ENCODE assay signal across 16 mouse cellular contexts in genomic region chr17:86458302-86458980, GRCm38 (mm10). TPM values are rescaled to one million over a fixed set of nuclear protein-coding genes. Genes with fewer than 3 reads are reported as not detected.
DNase-seq lines count a peak whose midpoint lies in the region; ATAC-seq and TF ChIP-seq lines count a peak whose summit lies in the region.
"Had no signal": no experiment of that assay in that cellular context is flagged by ENCODE, and none has a peak within 500 bp of the region (broad histone marks: within the 10 kb centered on the region; RNA-seq: fewer than 3 reads in every experiment).

No protein-coding gene starts in this region.

- no peak overlapping the region for H3K4me2 ChIP-seq in hindbrain, postnatal 0 days (ENCODE audit: low read depth, low read length)
- H3K4me2 ChIP-seq in hindbrain, embryonic 13.5 days = no peak overlapping the region
- no peak overlapping the region for H3K4me2 ChIP-seq in lung, postnatal 0 days (replicated peaks; ENCODE audit: low read depth, low read length)
- H3K4me2 ChIP-seq in stomach, postnatal 0 days (replicated peaks; ENCODE audit: low read depth) = no peak overlapping the region
- no peak overlapping the region for H3K4me2 ChIP-seq in kidney, embryonic 14.5 days (replicated peaks; ENCODE audit: low read depth, low read length)
- H3K4me2 ChIP-seq: midbrain, embryonic 11.5 days had no signal

- CTCF ChIA-PET in Patski (lab: Charles Lee) = interaction anchor here (0.9 to 2.4 kb wide), 4 partner anchors 11 to 17 kb away, joined by 3 to 7 read pairs (median 5); no protein-coding TSS in a partner anchor

- no peak for TF ChIP-seq POLR2A in lung, adult 2 months (IDR thresholded peaks at IDR 0.05; ENCODE audit: borderline replicate concordance, extremely low read depth, low read depth, low read length)

- DNase-seq in hindbrain, postnatal 0 days (ENCODE audit: low spot score) = no peak
- DNase-seq in lung, postnatal 0 days (ENCODE audit: low spot score) = peak; percentile 18
- no peak for DNase-seq in lung, adult 2 months
- no peak for DNase-seq in Patski (ENCODE audit: low read depth, low spot score)
- no peak for DNase-seq in stomach, postnatal 0 days (ENCODE audit: low spot score)
- DNase-seq: cerebellum, adult 11 months; gastrocnemius, postnatal 36 days; kidney, postnatal 10 days; layer of hippocampus, postnatal 36 days had no signal

- peak; percentile 40 for TF ChIP-seq CTCF in hindbrain, postnatal 0 days (IDR thresholded peaks at IDR 0.05; ENCODE audit: low read depth)
- peak; percentile 52 for TF ChIP-seq CTCF in lung, postnatal 0 days (IDR thresholded peaks at IDR 0.05)
- TF ChIP-seq CTCF in lung, adult 2 months (IDR thresholded peaks at IDR 0.05; ENCODE audit: insufficient read depth, low read length) = no peak
- peak; percentile 51 for TF ChIP-seq CTCF in Patski (IDR thresholded peaks at IDR 0.05)
- peak; percentile 58 for TF ChIP-seq CTCF in stomach, postnatal 0 days (IDR thresholded peaks at IDR 0.05; ENCODE audit: low read depth)

- no peak for TF ChIP-seq EP300 in lung, postnatal 0 days (IDR thresholded peaks at IDR 0.05)
- TF ChIP-seq EP300 in stomach, postnatal 0 days (optimal IDR thresholded peaks at IDR 0.05) = no peak

- in situ Hi-C loops in Patski (cut with MboI; ENCODE audit: low pct_unique_long_range_greater_than_20kb) = no loop called here

- no peaks in the 10 kb centered on the region for H3K27me3 ChIP-seq in hindbrain, postnatal 0 days (ENCODE audit: insufficient read depth, low read length)
- no peaks in the 10 kb centered on the region for H3K27me3 ChIP-seq in hindbrain, embryonic 13.5 days
- no peaks in the 10 kb centered on the region for H3K27me3 ChIP-seq in lung, postnatal 0 days (replicated peaks; ENCODE audit: insufficient read depth, low read length)
- no peaks in the 10 kb centered on the region for H3K27me3 ChIP-seq in Patski
- no peaks in the 10 kb centered on the region for H3K27me3 ChIP-seq in stomach, postnatal 0 days (ENCODE audit: control insufficient read depth, insufficient read depth, low read length)
- no peaks in the 10 kb centered on the region for H3K27me3 ChIP-seq in kidney, embryonic 14.5 days (ENCODE audit: control insufficient read depth, insufficient read depth, low read length)

- 80% methylated on average over 11 of the region's 11 CpGs for WGBS in hindbrain, postnatal 0 days
- whole genome bisulfite sequencing in hindbrain, embryonic 13.5 days = 87% methylated on average over 11 of the region's 11 CpGs
- 74% methylated on average over 11 of the region's 11 CpGs for WGBS in lung, postnatal 0 days
- WGBS in lung, adult 2 months = 77% methylated on average over 11 of the region's 11 CpGs
- 67% methylated on average over 11 of the region's 11 CpGs for WGBS in stomach, postnatal 0 days
- 65% methylated on average over 11 of the region's 11 CpGs for WGBS in kidney, embryonic 14.5 days

- ATAC-seq in hindbrain, postnatal 0 days = 0 out of 2 replicates have a peak, but pooled peaks have one; percentile 9
- ATAC-seq in hindbrain, embryonic 13.5 days (ENCODE audit: low FRiP score) = no peak
- ATAC-seq in lung, postnatal 0 days = no peak
- ATAC-seq in Patski = no peak
- ATAC-seq in stomach, postnatal 0 days (ENCODE audit: low FRiP score, low TSS enrichment) = peak; percentile 38; the same call in 1 of the 2 replicates
- no peak for ATAC-seq in kidney, embryonic 14.5 days (ENCODE audit: low FRiP score, low TSS enrichment)
- ATAC-seq: activated CD4-positive, CD25-positive, alpha-beta regulatory T cell, adult 4 months had no signal

- H3K9me3 ChIP-seq in hindbrain, postnatal 0 days (ENCODE audit: low read length) = no peaks in the 10 kb centered on the region
- no peaks in the 10 kb centered on the region for H3K9me3 ChIP-seq in hindbrain, embryonic 13.5 days
- H3K9me3 ChIP-seq in lung, postnatal 0 days (ENCODE audit: low read length) = no peaks in the 10 kb centered on the region
- H3K9me3 ChIP-seq in stomach, postnatal 0 days (ENCODE audit: control insufficient read depth, low read length) = no peaks in the 10 kb centered on the region
- H3K9me3 ChIP-seq in kidney, embryonic 14.5 days (ENCODE audit: control insufficient read depth, low read length) = no peaks in the 10 kb centered on the region

- H3K36me3 ChIP-seq in hindbrain, postnatal 0 days (ENCODE audit: insufficient read depth, low read length) = no peaks in the 10 kb centered on the region
- H3K36me3 ChIP-seq in hindbrain, embryonic 13.5 days = no peaks in the 10 kb centered on the region
- H3K36me3 ChIP-seq in lung, postnatal 0 days (ENCODE audit: insufficient read depth, low read length) = no peaks in the 10 kb centered on the region
- no peaks in the 10 kb centered on the region for H3K36me3 ChIP-seq in stomach, postnatal 0 days (ENCODE audit: control insufficient read depth, insufficient read depth, low read length)
- H3K36me3 ChIP-seq in kidney, embryonic 14.5 days (ENCODE audit: control insufficient read depth, insufficient read depth, low read length) = no peaks in the 10 kb centered on the region
- H3K36me3 ChIP-seq: G1E had no signal

- no peak overlapping the region for H3K9ac ChIP-seq in hindbrain, postnatal 0 days (replicated peaks; ENCODE audit: low read length)
- no peak overlapping the region for H3K9ac ChIP-seq in hindbrain, embryonic 13.5 days
- H3K9ac ChIP-seq in lung, postnatal 0 days (replicated peaks; ENCODE audit: low read depth) = no peak overlapping the region
- no peak overlapping the region for H3K9ac ChIP-seq in stomach, postnatal 0 days (ENCODE audit: low read length)
- H3K9ac ChIP-seq in kidney, embryonic 14.5 days (ENCODE audit: low read depth, low read length) = no peak overlapping the region

- POLR2A ChIA-PET in Patski (lab: Charles Lee) = no interaction called here

- H3K27ac ChIP-seq in hindbrain, postnatal 0 days = no peak overlapping the region
- H3K27ac ChIP-seq in hindbrain, embryonic 13.5 days = no peak overlapping the region
- H3K27ac ChIP-seq in lung, postnatal 0 days (ENCODE audit: low read length) = no peak overlapping the region
- H3K27ac ChIP-seq in stomach, postnatal 0 days (replicated peaks) = no peak overlapping the region
- H3K27ac ChIP-seq in kidney, embryonic 14.5 days (ENCODE audit: low read depth, low read length) = no peak overlapping the region

- H3K4me1 ChIP-seq in hindbrain, postnatal 0 days (ENCODE audit: insufficient read depth, low read length) = 0 out of 2 replicates have a peak, but pooled peaks cover 3% of the 10 kb centered on the region
- peaks cover 10% of the 10 kb centered on the region for H3K4me1 ChIP-seq in hindbrain, embryonic 13.5 days (replicated peaks)
- H3K4me1 ChIP-seq in lung, postnatal 0 days (ENCODE audit: insufficient read depth, low read depth, low read length) = no peaks in the 10 kb centered on the region
- peaks cover 2% of the 10 kb centered on the region for H3K4me1 ChIP-seq in lung, adult 2 months (ENCODE audit: control insufficient read depth, insufficient read depth, low read length)
- H3K4me1 ChIP-seq in stomach, postnatal 0 days (replicated peaks; ENCODE audit: control insufficient read depth, insufficient read depth) = no peaks in the 10 kb centered on the region
- H3K4me1 ChIP-seq in kidney, embryonic 14.5 days (ENCODE audit: control insufficient read depth, insufficient read depth, low read length) = peaks cover 8% of the 10 kb centered on the region; the same call in 1 of the 2 replicates

- H3K4me3 ChIP-seq in hindbrain, postnatal 0 days (ENCODE audit: low read length) = no peak overlapping the region
- no peak overlapping the region for H3K4me3 ChIP-seq in hindbrain, embryonic 13.5 days
- no peak overlapping the region for H3K4me3 ChIP-seq in lung, postnatal 0 days (ENCODE audit: low read depth, low read length)
- no peak overlapping the region for H3K4me3 ChIP-seq in lung, adult 2 months (replicated peaks; ENCODE audit: extremely low read depth, low read depth, low read length)
- no peak overlapping the region for H3K4me3 ChIP-seq in stomach, postnatal 0 days (ENCODE audit: low read depth, low read length)
- H3K4me3 ChIP-seq in kidney, embryonic 14.5 days (ENCODE audit: low read length) = no peak overlapping the region

RNA-seq across cellular contexts. Expression of gene Gm10309, which starts 46.6 kb away (rescaled TPM):
- not detected in 2 replicates for total RNA-seq in hindbrain, postnatal 0 days (2014; rRNA removed)
- polyA plus RNA-seq in hindbrain, postnatal 0 days (2015; fragmentation: Nextera tagmentation; extraction: Ambion mirVana) = 0.14 and 0.30 TPM in 2 replicates
- polyA plus RNA-seq in hindbrain, embryonic 13.5 days (2015; fragmentation: Nextera tagmentation; extraction: Ambion mirVana) = 0.25 and 0.35 TPM in 2 replicates
- polyA plus RNA-seq in lung, postnatal 0 days (2015; fragmentation: Nextera tagmentation; extraction: Ambion mirVana) = 0.30 and 0.54 TPM in 2 replicates
- polyA plus RNA-seq in lung, adult 2 months (2012; rRNA removed) = 0.30 and 0.37 TPM in 2 replicates
- polyA plus RNA-seq in Patski (2021) = not detected
- polyA plus RNA-seq in stomach, postnatal 0 days (2015; fragmentation: Nextera tagmentation; extraction: Ambion mirVana) = 0.07 and 0.08 TPM in 2 replicates
- polyA plus RNA-seq in kidney, embryonic 14.5 days (2014; fragmentation: Nextera tagmentation; extraction: Ambion mirVana) = 0.31 and 0.43 TPM in 2 replicates
- total RNA-seq: gastrocnemius, postnatal 36 days; heart, postnatal 25 days; layer of hippocampus, postnatal 36 days had no signal
- polyA plus RNA-seq: cortical plate, adult 2 months; G1E; midbrain, embryonic 11.5 days had no signal

Comparison
In these comparisons a context has a peak if more than half of its experiments do, and no peak if none do; other contexts are left out.
1. ATAC-seq: peak in hindbrain, postnatal 0 days (single experiment) and stomach, postnatal 0 days (single experiment); none in hindbrain, embryonic 13.5 days (single experiment), lung, postnatal 0 days (single experiment), Patski (single experiment) and kidney, embryonic 14.5 days (single experiment).